Mouse (Mus musculus) erythroblast, embryonic 14.5 days (primary cell): ENCODE data around the gene Prcd.

ENCODE experiments used
- GATA1 ChIP-seq: IDR thresholded peaks from 2 replicates; pipeline ENCODE4 v1.6.1; 2012; ENCODE audit warnings: low read length, inconsistent platforms, mixed read lengths
- TAL1 ChIP-seq: IDR thresholded peaks from 3 replicates; pipeline ENCODE4 v1.6.1; 2012; ENCODE audit warnings: low read length, inconsistent platforms, mixed read lengths

- TF ChIP-seq TAL1 (peak; percentile 52; the same call in 2 of the 3 replicates), GATA1 (peak; percentile 71)
These were observed 37.4 kb upstream of the Prcd start for GRCm38 (mm10) chr11:116615735-116616437.
